Mouse (Mus musculus): Measurements from ENCODE around the gene Rspo1. TPM values are rescaled to one million over a fixed set of nuclear protein-coding genes. Genes with fewer than 3 reads are reported as not detected.

Gene Rspo1
- polyA plus RNA-seq (2017; shearing (Covaris generic)), result not detected

DNA sequence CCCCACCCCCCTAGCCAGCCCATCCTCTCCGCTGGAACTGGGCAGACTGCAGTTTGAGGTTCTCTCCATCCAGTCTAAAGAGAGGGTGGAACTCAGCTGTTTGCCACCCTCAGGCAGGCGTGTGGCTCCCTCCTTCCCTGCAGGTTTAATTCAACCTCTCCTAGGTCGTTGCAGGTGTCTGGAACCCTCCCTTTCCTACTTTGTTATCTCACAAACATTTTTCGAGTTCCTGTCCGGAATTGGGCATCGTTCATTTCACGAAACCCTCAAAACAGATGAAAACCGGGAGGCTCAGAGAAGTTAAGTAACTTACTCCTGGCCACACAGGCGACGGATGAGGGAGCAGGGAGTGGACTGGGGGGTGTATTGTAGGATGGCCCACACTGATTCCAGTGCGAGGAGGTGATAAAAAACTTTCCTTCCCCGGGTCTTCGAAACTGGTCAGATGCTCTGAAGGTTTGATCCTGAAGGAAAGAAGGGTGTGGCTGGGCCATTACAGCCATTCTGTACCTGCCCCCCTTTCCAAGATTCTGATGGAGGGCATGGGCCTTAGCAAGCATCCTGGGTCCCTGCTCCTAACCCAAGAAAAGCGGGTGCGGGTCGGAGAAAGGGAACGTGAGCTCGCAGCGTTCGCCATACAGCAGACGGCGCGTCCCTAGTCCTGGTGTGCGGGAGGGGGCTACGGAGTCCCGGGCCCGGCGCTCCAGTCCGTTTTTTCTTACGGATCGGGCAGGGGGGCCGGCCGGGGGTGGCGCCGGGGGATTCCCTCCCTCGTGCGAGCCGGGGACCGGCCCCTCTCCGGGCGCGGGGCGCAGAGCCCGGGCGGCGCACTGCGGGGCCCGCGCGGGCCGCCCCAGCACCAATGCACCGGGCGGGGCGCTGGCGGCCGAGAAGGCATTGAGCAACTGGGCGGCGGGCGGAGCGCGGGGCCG lies at the start of gene Rspo1:
Rspo1 (plus strand) TSS at position 760 of the 932 bp plus-strand sequence.

DNA sequence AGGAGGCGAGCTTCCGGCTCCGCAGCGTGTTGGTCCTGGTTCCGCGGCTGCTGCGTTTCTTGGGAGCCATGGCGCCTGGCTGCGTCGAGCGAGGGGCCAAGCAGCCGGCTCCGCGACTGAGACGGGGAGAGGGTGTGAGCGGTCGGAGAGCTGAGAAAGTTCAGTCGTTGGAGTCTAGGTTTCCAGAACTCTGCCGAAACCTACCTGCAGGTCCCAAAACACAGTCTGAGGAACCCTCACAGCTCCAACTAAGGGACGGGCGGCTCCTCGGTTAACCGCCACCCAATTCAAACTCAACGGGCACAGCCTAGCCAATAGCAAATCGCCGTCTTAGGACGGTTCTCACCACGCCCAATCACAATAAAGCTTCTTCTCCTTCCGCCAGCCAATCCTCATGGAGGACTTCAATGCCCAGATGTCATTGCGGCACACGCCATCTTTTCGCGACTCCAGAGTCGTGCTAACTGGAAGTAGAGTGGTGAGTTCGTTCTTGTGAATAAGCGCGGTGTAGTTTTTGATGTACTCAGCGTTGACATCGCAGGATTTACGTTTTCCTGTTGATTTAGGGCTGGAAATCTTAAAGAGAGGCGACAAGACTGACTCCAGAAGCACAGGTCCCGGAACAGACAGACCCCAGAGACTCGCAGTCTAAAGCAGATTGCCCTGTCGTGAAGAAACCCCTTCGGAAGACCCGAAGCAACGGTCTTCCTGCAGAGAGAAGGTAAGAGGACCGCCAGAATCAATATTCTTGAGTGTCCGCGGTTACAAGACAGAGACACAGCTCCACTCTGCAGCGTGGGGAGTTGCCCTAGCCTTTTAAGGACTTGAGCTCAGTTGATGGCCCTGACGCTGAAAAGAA lies 49.4 kb upstream of the Rspo1 start, which contains the start of gene 9930104L06Rik:
9930104L06Rik (plus strand) TSS at position 436 of the 859 bp plus-strand sequence.

DNA sequence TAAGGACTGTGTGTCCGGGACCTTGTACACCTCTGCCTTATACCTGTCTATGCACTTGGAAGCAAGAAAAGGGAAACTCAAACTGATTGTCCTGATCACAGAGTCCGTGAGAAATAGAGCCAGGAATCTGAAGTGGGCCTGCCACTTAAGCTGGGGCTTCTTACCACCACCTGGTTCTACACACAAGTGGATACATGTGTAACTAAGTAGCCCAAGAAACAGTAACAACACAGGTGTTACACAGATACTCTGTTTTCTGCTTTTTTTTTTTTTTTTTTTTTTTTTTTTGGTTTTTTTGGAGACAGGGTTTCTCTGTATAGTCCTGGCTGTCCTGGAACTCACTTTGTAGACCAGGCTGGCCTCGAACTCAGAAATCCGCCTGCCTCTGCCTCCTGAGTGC lies 47.0 kb upstream of the Rspo1 start, which contains the start of gene Cdca8:
Cdca8 (minus strand) TSS at position 101 of the 400 bp plus-strand sequence.

DNA sequence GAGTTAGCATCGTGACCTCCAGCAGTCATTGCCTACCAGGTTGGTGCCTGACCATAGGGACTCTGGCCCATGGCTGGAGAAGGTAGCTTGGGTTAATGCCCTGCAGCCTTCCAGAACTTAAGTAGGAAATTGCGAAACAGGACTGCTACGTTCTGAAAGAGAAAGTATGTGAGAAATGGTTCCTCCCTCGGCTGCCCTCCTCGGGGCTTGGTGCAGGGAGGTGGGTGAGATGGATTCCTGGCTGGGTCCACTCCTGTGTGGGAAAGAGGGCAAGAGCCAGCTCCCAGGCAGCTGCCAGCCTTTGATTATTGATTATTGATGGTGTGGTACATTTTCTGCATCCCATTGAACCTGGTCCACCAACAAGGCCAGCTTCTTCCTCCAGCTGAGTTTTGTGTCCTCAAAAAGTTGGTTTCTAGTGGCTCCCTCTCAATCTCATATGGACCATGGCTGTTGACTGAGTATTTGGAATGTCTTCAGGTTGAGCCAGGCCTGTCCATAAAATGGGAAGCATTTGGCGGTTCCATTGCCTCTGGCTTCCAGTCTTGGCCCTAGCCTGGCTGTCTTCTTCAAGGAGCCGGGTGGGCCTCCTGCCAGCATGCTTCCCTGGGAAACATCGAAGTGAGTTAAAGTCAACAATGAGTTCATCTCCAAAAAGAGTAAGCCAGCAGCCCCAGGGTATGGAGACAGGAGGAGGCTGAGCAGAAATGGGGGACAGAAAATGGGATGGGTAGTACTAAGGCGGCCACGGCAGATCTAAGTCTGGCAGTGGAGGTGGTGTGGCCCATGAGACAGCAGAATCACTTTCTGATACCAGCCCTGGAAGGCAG lies 29.8 kb downstream of the Rspo1 start, which contains the start of gene Gnl2:
Gnl2 (plus strand) TSS at position 780 of the 830 bp plus-strand sequence.

Other genes starting within 250 kb of the Rspo1 start
- gene Inpp5b, start 244.6 kb upstream of the Rspo1 start, polyA plus RNA-seq (2017; shearing (Covaris generic)), result 130 TPM
- gene Mtf1, start 184.3 kb upstream of the Rspo1 start, polyA plus RNA-seq (2017; shearing (Covaris generic)), result 21.6 TPM
- gene Yrdc, start 135.8 kb upstream of the Rspo1 start, polyA plus RNA-seq (2017; shearing (Covaris generic)), result 155 TPM
- gene 1110065P20Rik, start 135.2 kb upstream of the Rspo1 start, polyA plus RNA-seq (2017; shearing (Covaris generic)), result 19.3 TPM
- 1.5 TPM for gene Maneal, start 124.3 kb upstream of the Rspo1 start, polyA plus RNA-seq (2017; shearing (Covaris generic))
- gene Epha10, start 105.5 kb upstream of the Rspo1 start, polyA plus RNA-seq (2017; shearing (Covaris generic)), result not detected
- gene 9930104L06Rik, start 49.4 kb upstream of the Rspo1 start, polyA plus RNA-seq (2017; shearing (Covaris generic)), result 8.0 TPM
- gene Cdca8, start 47.1 kb upstream of the Rspo1 start, polyA plus RNA-seq (2017; shearing (Covaris generic)), result 2.4 TPM
- 94.3 TPM for gene Gnl2, start 30.2 kb downstream of the Rspo1 start, polyA plus RNA-seq (2017; shearing (Covaris generic))
- not detected for gene Dnali1, start 79.3 kb downstream of the Rspo1 start, polyA plus RNA-seq (2017; shearing (Covaris generic))
- gene Snip1, start 80.2 kb downstream of the Rspo1 start, polyA plus RNA-seq (2017; shearing (Covaris generic)), result 33.1 TPM
- 42.2 TPM for gene Meaf6, start 98.7 kb downstream of the Rspo1 start, polyA plus RNA-seq (2017; shearing (Covaris generic))
- gene Zc3h12a, start 141.4 kb downstream of the Rspo1 start, polyA plus RNA-seq (2017; shearing (Covaris generic)), result 165 TPM